Comparison of ENCODE assay signal across 9 mouse cellular contexts in genomic region chr3:84337585-84337984, GRCm38 (mm10). TPM values are rescaled to one million over a fixed set of nuclear protein-coding genes. Genes with fewer than 3 reads are reported as not detected.
A peak's percentile ranks its signal among the peaks of the same experiment; 100 is the strongest.
DNase-seq lines count a peak whose midpoint lies in the region; ATAC-seq and TF ChIP-seq lines count a peak whose summit lies in the region.
"Had no signal": no experiment of that assay in that cellular context is flagged by ENCODE, and none has a peak within 500 bp of the region (broad histone marks: within the 10 kb centered on the region; RNA-seq: fewer than 3 reads in every experiment).

No protein-coding gene starts in this region.

- no peaks in the 10 kb centered on the region for H3K9me3 ChIP-seq in embryonic facial prominence, embryonic 13.5 days
- H3K9me3 ChIP-seq in embryonic facial prominence, embryonic 10.5 days, result no peaks in the 10 kb centered on the region
- no peaks in the 10 kb centered on the region for H3K9me3 ChIP-seq in ES-Bruce4 (replicated peaks; ENCODE audit: control insufficient read depth, insufficient read depth, low read length, poor library complexity, severe bottlenecking)
- no peaks in the 10 kb centered on the region for H3K9me3 ChIP-seq in intestine, embryonic 16.5 days (ENCODE audit: control insufficient read depth, low read length)
- H3K9me3 ChIP-seq in forebrain, embryonic 15.5 days, result no peaks in the 10 kb centered on the region
- H3K9me3 ChIP-seq: midbrain, embryonic 15.5 days had no signal

- no peak overlapping the region for H3K27ac ChIP-seq in embryonic facial prominence, embryonic 13.5 days
- H3K27ac ChIP-seq in embryonic facial prominence, embryonic 10.5 days (replicated peaks), result no peak overlapping the region
- H3K27ac ChIP-seq in ES-Bruce4 (ENCODE audit: insufficient read depth, low read length), result no peak overlapping the region
- H3K27ac ChIP-seq in intestine, embryonic 16.5 days (ENCODE audit: low read length), result no peak overlapping the region
- no peak overlapping the region for H3K27ac ChIP-seq in forebrain, embryonic 15.5 days (replicated peaks)
- H3K27ac ChIP-seq: midbrain, embryonic 15.5 days had no signal

- peaks cover 26% of the 10 kb centered on the region for H3K4me1 ChIP-seq in embryonic facial prominence, embryonic 13.5 days
- H3K4me1 ChIP-seq in embryonic facial prominence, embryonic 10.5 days, result peaks cover 36% of the 10 kb centered on the region
- H3K4me1 ChIP-seq in ES-Bruce4 (ENCODE audit: control insufficient read depth, insufficient read depth, low read length), result no peaks in the 10 kb centered on the region
- peaks cover 11% of the 10 kb centered on the region; the same call in 1 of the 2 replicates for H3K4me1 ChIP-seq in intestine, embryonic 16.5 days (ENCODE audit: control insufficient read depth, insufficient read depth, low read length)
- peaks cover 15% of the 10 kb centered on the region for H3K4me1 ChIP-seq in forebrain, embryonic 15.5 days

- TF ChIP-seq POLR2A in ES-Bruce4 (IDR thresholded peaks at IDR 0.05; ENCODE audit: insufficient read depth, low read length), result no peak

- no peak overlapping the region for H3K4me2 ChIP-seq in embryonic facial prominence, embryonic 13.5 days
- H3K4me2 ChIP-seq in intestine, embryonic 16.5 days (ENCODE audit: low read depth, low read length), result peak overlapping the region; percentile 20; the same call in 1 of the 2 replicates
- H3K4me2 ChIP-seq in forebrain, embryonic 15.5 days (replicated peaks), result no peak overlapping the region
- H3K4me2 ChIP-seq: midbrain, embryonic 15.5 days had no signal

- peak; percentile 46; the same call in 1 of the 2 replicates for ATAC-seq in embryonic facial prominence, embryonic 13.5 days (ENCODE audit: insufficient number of reproducible peaks, insufficient read depth, low FRiP score, low TSS enrichment, low read depth)
- ATAC-seq in intestine, embryonic 16.5 days, result peak; percentile 26; the same call in 1 of the 2 replicates
- peak; percentile 46 for ATAC-seq in megakaryocyte-erythroid progenitor cell, adult 5-6 weeks (replicated peaks; ENCODE audit: low FRiP score, low TSS enrichment, poor library complexity, severe bottlenecking)
- no peak for ATAC-seq in forebrain, embryonic 15.5 days (replicated peaks)
- ATAC-seq: midbrain, embryonic 15.5 days had no signal

- no peak overlapping the region for H3K4me3 ChIP-seq in embryonic facial prominence, embryonic 13.5 days
- no peak overlapping the region for H3K4me3 ChIP-seq in embryonic facial prominence, embryonic 10.5 days
- peak overlapping the region; percentile 51 for H3K4me3 ChIP-seq in ES-Bruce4 (ENCODE audit: low read depth, low read length)
- H3K4me3 ChIP-seq in intestine, embryonic 16.5 days (ENCODE audit: low read length), result no peak overlapping the region
- no peak overlapping the region for H3K4me3 ChIP-seq in forebrain, embryonic 15.5 days
- H3K4me3 ChIP-seq: midbrain, embryonic 15.5 days had no signal

- H3K36me3 ChIP-seq in embryonic facial prominence, embryonic 13.5 days, result no peaks in the 10 kb centered on the region
- no peaks in the 10 kb centered on the region for H3K36me3 ChIP-seq in embryonic facial prominence, embryonic 10.5 days (replicated peaks)
- no peaks in the 10 kb centered on the region for H3K36me3 ChIP-seq in ES-Bruce4 (ENCODE audit: control insufficient read depth, insufficient read depth, low read length, poor library complexity, severe bottlenecking)
- H3K36me3 ChIP-seq in intestine, embryonic 16.5 days (ENCODE audit: control insufficient read depth, insufficient read depth, low read length), result no peaks in the 10 kb centered on the region
- no peaks in the 10 kb centered on the region for H3K36me3 ChIP-seq in forebrain, embryonic 15.5 days
- H3K36me3 ChIP-seq: midbrain, embryonic 15.5 days had no signal

- H3K9ac ChIP-seq in embryonic facial prominence, embryonic 13.5 days, result no peak overlapping the region
- no peak overlapping the region for H3K9ac ChIP-seq in ES-Bruce4 (ENCODE audit: low read depth, poor library complexity, severe bottlenecking)
- H3K9ac ChIP-seq in intestine, embryonic 16.5 days (ENCODE audit: low read depth, low read length), result no peak overlapping the region
- no peak overlapping the region for H3K9ac ChIP-seq in forebrain, embryonic 15.5 days (replicated peaks)
- H3K9ac ChIP-seq: midbrain, embryonic 15.5 days had no signal

- no peak for TF ChIP-seq CTCF in ES-Bruce4 (IDR thresholded peaks at IDR 0.05; ENCODE audit: low read depth, low read length)

- TF ChIP-seq EP300 in ES-Bruce4 (IDR thresholded peaks at IDR 0.05; ENCODE audit: insufficient read depth, low read depth, low read length), result no peak

- DNase-seq in embryonic facial prominence, embryonic 10.5 days (ENCODE audit: low spot score), result no peak
- no peak for DNase-seq in right cerebral cortex, postnatal 4 days
- no peak for DNase-seq in cerebellum, adult 11 months

- 40% methylated on average over 11 of the region's 11 CpGs for WGBS in embryonic facial prominence, embryonic 13.5 days
- 46% methylated on average over 11 of the region's 11 CpGs for WGBS in embryonic facial prominence, embryonic 10.5 days
- 40% methylated on average over 10 of the region's 11 CpGs for WGBS in intestine, embryonic 16.5 days
- 49% methylated on average over 11 of the region's 11 CpGs for WGBS in forebrain, embryonic 15.5 days

- H3K27me3 ChIP-seq in embryonic facial prominence, embryonic 13.5 days, result peaks cover 26% of the 10 kb centered on the region
- peaks cover 39% of the 10 kb centered on the region for H3K27me3 ChIP-seq in embryonic facial prominence, embryonic 10.5 days (replicated peaks; ENCODE audit: low read depth, poor library complexity, severe bottlenecking)
- no peaks in the 10 kb centered on the region for H3K27me3 ChIP-seq in ES-Bruce4 (ENCODE audit: control insufficient read depth, insufficient read depth, low read length, poor library complexity, severe bottlenecking)
- H3K27me3 ChIP-seq in intestine, embryonic 16.5 days (replicated peaks; ENCODE audit: control insufficient read depth, insufficient read depth, low read length), result no peaks in the 10 kb centered on the region
- 0 out of 2 replicates have a peak, but pooled peaks cover 3% of the 10 kb centered on the region for H3K27me3 ChIP-seq in forebrain, embryonic 15.5 days

RNA-seq across cellular contexts. Expression of gene Trim2, which starts 30.9 kb away (rescaled TPM):
- 25.5 and 27.9 TPM in 2 replicates for polyA plus RNA-seq in embryonic facial prominence, embryonic 13.5 days (2015; fragmentation: Nextera tagmentation; extraction: Ambion mirVana)
- polyA plus RNA-seq in embryonic facial prominence, embryonic 10.5 days (2016; fragmentation: Nextera tagmentation; extraction: Ambion mirVana), result 31.0 and 31.3 TPM in 2 replicates
- polyA plus RNA-seq in ES-Bruce4 (2011; ENCODE audit: insufficient read depth, insufficient read length, low read depth, missing spikeins), result 11.4 and 12.8 TPM in 2 replicates
- 57.0 and 57.5 TPM in 2 replicates for polyA plus RNA-seq in intestine, embryonic 16.5 days (2015; fragmentation: Nextera tagmentation; extraction: Ambion mirVana)
- total RNA-seq in megakaryocyte-erythroid progenitor cell, adult 5-6 weeks (2014; fragmentation: Nextera tagmentation), result 9.3 and 12.1 TPM in 2 replicates
- total RNA-seq in megakaryocyte-erythroid progenitor cell, adult 5-6 weeks (2017), result 4.9 and 6.1 TPM in 2 replicates
- 188 and 194 TPM in 2 replicates for polyA plus RNA-seq in forebrain, embryonic 15.5 days (2015; fragmentation: Nextera tagmentation; extraction: Ambion mirVana)
